Mouse (Mus musculus): ENCODE measurements around the gene Fam163b.

Fam163b gene

DNA sequence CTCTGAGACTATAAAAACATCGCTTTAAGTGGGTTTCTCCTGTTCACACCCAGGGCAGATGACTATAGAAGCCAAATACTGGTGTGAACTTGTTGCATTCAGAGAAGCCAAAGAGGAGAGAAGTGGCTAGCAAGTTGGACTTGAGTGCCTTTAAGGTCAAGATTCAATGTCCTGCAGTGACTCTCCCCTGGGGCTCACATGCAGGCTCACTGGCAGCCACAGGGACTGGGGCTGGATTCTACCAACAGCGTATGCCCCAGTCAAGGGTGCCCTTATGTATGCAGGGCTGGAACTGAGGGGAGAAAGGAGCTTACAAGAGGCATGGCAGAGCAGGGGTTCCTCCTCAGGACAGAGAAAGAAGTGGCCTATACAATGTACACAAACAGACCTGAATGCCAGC lies 22.5 kb downstream of the Fam163b start:
- DNase-seq (ENCODE audit: low read depth, low spot score) = no peak
- H3K36me3 ChIP-seq (ENCODE audit: control insufficient read depth, insufficient read depth, low read length, poor library complexity, severe bottlenecking) = no peaks in the 10 kb centered on the region
- H3K27me3 ChIP-seq (ENCODE audit: control insufficient read depth, insufficient read depth, low read length, poor library complexity, severe bottlenecking) = no peaks in the 10 kb centered on the region

- H3K27me3 ChIP-seq (ENCODE audit: control insufficient read depth, insufficient read depth, low read length, poor library complexity, severe bottlenecking) = no peaks in the 10 kb centered on the region
- no peaks in the 10 kb centered on the region for H3K36me3 ChIP-seq (ENCODE audit: control insufficient read depth, insufficient read depth, low read length, poor library complexity, severe bottlenecking)
- no peak for DNase-seq (ENCODE audit: low read depth, low spot score)
These were observed 23.8 kb downstream of the Fam163b start for GRCm38 (mm10) chr2:27118452-27118851.

GRCm38 (mm10) chr2:27114169-27114568 lies 28.1 kb downstream of the Fam163b start:
- no peak for DNase-seq (ENCODE audit: low read depth, low spot score)
- Histone ChIP-seq H3K36me3 (ENCODE audit: control insufficient read depth, insufficient read depth, low read length, poor library complexity, severe bottlenecking) (no peaks in the 10 kb centered on the region), H3K27me3 (ENCODE audit: control insufficient read depth, insufficient read depth, low read length, poor library complexity, severe bottlenecking) (no peaks in the 10 kb centered on the region)

DNA sequence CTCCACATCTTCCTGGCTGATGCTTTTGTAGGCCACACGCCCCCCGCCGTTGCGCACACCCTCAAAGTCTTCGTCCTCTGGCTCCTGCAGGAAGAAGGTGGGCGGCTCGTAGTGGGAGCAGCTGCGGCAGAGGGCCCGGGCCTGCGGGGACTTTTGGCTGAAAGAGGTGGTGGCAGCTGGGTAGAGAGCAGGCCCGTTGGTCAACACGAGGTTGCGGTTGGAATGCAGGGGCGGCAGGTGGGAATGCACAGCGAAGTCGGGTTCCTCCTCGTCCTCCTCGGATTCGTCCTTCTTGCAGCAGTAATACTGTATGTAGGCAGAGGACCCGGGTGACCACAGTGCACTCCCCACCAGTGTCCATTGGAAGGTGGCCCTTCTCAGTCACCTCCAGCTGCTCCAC lies 29.7 kb downstream of the Fam163b start:
- no peak for DNase-seq (ENCODE audit: low read depth, low spot score)
- no peaks in the 10 kb centered on the region for H3K27me3 ChIP-seq (ENCODE audit: control insufficient read depth, insufficient read depth, low read length, poor library complexity, severe bottlenecking)
- H3K36me3 ChIP-seq (ENCODE audit: control insufficient read depth, insufficient read depth, low read length, poor library complexity, severe bottlenecking) = no peaks in the 10 kb centered on the region

- H3K27me3 ChIP-seq (ENCODE audit: control insufficient read depth, insufficient read depth, low read length, poor library complexity, severe bottlenecking) = no peaks in the 10 kb centered on the region
- DNase-seq (ENCODE audit: low read depth, low spot score) = no peak
- H3K36me3 ChIP-seq (ENCODE audit: control insufficient read depth, insufficient read depth, low read length, poor library complexity, severe bottlenecking) = no peaks in the 10 kb centered on the region
These were observed 33.2 kb downstream of the Fam163b start for GRCm38 (mm10) chr2:27109052-27109451.

GRCm38 (mm10) chr2:27108144-27108543 lies 34.1 kb downstream of the Fam163b start:
- Histone ChIP-seq H3K27me3 (ENCODE audit: control insufficient read depth, insufficient read depth, low read length, poor library complexity, severe bottlenecking) (no peaks in the 10 kb centered on the region), H3K36me3 (ENCODE audit: control insufficient read depth, insufficient read depth, low read length, poor library complexity, severe bottlenecking) (no peaks in the 10 kb centered on the region)
- DNase-seq (ENCODE audit: low read depth, low spot score) = no peak

- Histone ChIP-seq H3K36me3 (ENCODE audit: control insufficient read depth, insufficient read depth, low read length, poor library complexity, severe bottlenecking) (no peaks in the 10 kb centered on the region), H3K27me3 (ENCODE audit: control insufficient read depth, insufficient read depth, low read length, poor library complexity, severe bottlenecking) (no peaks in the 10 kb centered on the region)
- no peak for DNase-seq (ENCODE audit: low read depth, low spot score)
These were observed 35.5 kb downstream of the Fam163b start for GRCm38 (mm10) chr2:27106816-27107215.

DNA sequence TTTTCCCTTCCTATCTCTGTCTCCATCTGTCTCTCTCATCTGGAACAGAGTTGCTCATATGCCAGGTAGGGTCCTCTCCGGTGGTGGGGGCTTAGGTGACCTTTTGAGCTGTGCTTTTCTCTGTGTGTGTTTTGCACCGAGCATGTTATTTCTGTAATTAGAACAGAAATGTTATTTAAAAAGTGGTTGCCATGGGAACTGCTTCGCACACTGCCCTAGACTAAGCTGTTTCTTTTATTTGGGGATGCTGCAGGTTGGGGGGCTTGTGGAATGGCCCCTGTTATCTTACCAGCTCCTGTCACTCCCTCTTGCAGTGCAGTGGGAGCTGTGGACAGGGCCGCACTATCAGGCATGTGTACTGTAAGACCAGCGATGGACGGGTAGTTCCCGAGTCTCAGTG lies 38.7 kb downstream of the Fam163b start:
- DNase-seq (ENCODE audit: low read depth, low spot score) = no peak
- H3K36me3 ChIP-seq (ENCODE audit: control insufficient read depth, insufficient read depth, low read length, poor library complexity, severe bottlenecking) = no peaks in the 10 kb centered on the region
- H3K27me3 ChIP-seq (ENCODE audit: control insufficient read depth, insufficient read depth, low read length, poor library complexity, severe bottlenecking) = no peaks in the 10 kb centered on the region

- no peaks in the 10 kb centered on the region for H3K27me3 ChIP-seq (ENCODE audit: control insufficient read depth, insufficient read depth, low read length, poor library complexity, severe bottlenecking)
- no peaks in the 10 kb centered on the region for H3K36me3 ChIP-seq (ENCODE audit: control insufficient read depth, insufficient read depth, low read length, poor library complexity, severe bottlenecking)
- peak; percentile 45 for DNase-seq (ENCODE audit: low read depth, low spot score)
These were observed 44.5 kb downstream of the Fam163b start for GRCm38 (mm10) chr2:27097776-27098175.

DNA sequence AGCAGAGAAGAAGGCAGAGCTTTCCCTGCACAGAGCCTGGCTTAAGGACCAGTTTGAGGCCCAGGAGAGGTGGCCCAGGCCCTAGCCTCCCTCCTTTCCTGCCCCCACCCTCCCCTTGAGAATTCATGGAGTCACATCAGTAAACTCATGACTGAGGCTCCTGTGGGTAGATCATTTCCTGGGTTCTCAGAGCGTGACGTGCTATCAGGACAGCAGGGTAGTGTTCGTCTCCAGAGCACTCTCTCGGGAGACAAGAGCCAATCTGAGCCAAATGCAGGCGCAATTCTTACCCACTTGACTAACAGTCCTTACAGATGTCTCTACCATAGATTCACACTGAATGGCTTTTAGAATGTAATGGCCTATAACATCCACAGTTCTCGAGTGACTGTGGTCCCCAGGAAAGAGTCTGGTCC lies 45.0 kb downstream of the Fam163b start:
- DNase-seq (ENCODE audit: low read depth, low spot score) = peak; percentile 68
- no peaks in the 10 kb centered on the region for H3K27me3 ChIP-seq (ENCODE audit: control insufficient read depth, insufficient read depth, low read length, poor library complexity, severe bottlenecking)
- no peaks in the 10 kb centered on the region for H3K36me3 ChIP-seq (ENCODE audit: control insufficient read depth, insufficient read depth, low read length, poor library complexity, severe bottlenecking)

DNA sequence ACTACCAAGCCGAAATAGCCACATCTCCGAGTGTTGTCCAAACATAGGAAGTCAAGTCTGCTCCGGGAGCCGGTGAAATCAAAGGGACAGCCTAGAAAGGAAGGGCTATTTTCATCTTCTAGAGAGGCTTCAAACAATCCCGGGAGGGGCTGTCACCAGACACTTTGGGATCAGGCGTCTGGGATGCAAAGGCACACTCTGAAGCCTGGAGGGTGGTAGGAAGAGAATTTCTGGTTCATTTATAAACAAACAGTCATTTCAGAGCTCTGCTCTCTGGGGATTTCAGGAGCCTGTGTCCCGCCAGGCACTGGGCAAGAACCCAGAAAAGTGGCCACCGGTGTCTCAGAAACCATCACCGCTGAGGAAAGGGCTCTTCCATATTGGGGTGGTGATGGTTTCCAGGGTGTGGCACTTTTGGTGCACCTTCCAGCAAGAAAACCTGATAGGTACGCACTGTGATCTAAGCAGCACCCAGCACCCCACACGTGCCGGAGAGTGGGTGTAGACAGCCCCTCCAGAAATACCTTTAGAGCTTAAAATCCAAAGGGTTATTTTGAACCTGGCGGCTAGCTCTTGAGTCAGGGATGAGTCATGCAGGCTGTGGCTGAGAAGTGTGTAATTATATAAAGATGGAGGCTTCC lies 45.8 kb downstream of the Fam163b start:
- Histone ChIP-seq H3K27me3 (ENCODE audit: control insufficient read depth, insufficient read depth, low read length, poor library complexity, severe bottlenecking) (no peaks in the 10 kb centered on the region), H3K36me3 (ENCODE audit: control insufficient read depth, insufficient read depth, low read length, poor library complexity, severe bottlenecking) (no peaks in the 10 kb centered on the region)
- DNase-seq (ENCODE audit: low read depth, low spot score) = no peak

GRCm38 (mm10) chr2:27095178-27095577 lies 47.1 kb downstream of the Fam163b start:
- DNase-seq (ENCODE audit: low read depth, low spot score) = no peak
- no peaks in the 10 kb centered on the region for H3K27me3 ChIP-seq (ENCODE audit: control insufficient read depth, insufficient read depth, low read length, poor library complexity, severe bottlenecking)
- H3K36me3 ChIP-seq (ENCODE audit: control insufficient read depth, insufficient read depth, low read length, poor library complexity, severe bottlenecking) = no peaks in the 10 kb centered on the region

- no peaks in the 10 kb centered on the region for H3K27me3 ChIP-seq (ENCODE audit: control insufficient read depth, insufficient read depth, low read length, poor library complexity, severe bottlenecking)
- H3K36me3 ChIP-seq (ENCODE audit: control insufficient read depth, insufficient read depth, low read length, poor library complexity, severe bottlenecking) = no peaks in the 10 kb centered on the region
- DNase-seq (ENCODE audit: low read depth, low spot score) = no peak
These were observed 53.1 kb downstream of the Fam163b start for GRCm38 (mm10) chr2:27089238-27089637.

DNA sequence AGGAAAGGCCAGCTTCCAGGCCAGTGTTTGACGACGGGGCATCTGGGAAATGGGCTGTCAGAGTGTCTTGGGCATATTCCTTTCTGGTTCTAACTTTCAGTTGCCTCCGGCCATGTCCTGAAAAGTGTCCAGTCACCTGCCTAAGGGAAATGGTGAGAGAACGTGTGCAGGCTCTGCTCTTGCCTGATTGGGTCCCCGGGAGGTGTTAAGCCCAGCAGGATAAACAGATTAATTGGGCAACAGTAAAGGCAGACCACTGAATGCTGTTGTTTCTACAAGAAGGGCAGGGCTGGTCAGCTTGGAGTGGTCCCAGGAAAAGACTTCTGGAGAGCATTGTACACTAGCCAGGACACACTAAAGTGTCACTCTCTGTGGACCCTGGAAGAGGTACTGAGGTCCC lies 53.6 kb downstream of the Fam163b start:
- no peak for DNase-seq (ENCODE audit: low read depth, low spot score)
- H3K36me3 ChIP-seq (ENCODE audit: control insufficient read depth, insufficient read depth, low read length, poor library complexity, severe bottlenecking) = no peaks in the 10 kb centered on the region
- H3K27me3 ChIP-seq (ENCODE audit: control insufficient read depth, insufficient read depth, low read length, poor library complexity, severe bottlenecking) = no peaks in the 10 kb centered on the region

DNA sequence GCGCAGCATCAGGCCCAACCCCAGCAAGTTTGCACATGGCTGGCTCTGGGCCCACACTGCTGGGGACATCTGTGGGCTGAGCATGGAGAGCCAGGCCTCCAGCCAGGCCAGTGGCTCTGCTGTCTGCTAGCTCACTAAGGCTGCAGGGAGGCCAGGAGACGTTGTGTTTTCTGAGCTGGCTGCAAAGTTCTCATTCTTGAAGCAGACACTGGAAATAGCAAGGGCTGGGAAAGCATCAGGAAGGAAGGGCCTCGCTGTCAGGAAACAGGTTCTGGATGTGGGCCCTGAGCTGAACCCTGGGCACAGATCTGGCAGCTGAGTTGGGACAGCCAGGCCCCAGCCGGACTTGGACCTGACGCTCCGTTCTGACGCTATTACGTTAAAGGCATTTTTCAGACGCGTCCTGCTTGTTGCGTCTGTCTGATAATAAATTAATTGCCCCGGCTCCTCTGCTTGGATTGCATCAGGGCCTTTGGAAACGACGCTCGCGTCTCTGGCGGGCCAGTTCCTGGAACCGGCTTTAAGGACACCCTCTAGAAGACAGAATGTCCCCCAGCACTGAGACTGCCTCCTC lies 54.1 kb downstream of the Fam163b start:
- H3K36me3 ChIP-seq (ENCODE audit: control insufficient read depth, insufficient read depth, low read length, poor library complexity, severe bottlenecking) = no peaks in the 10 kb centered on the region
- no peaks in the 10 kb centered on the region for H3K27me3 ChIP-seq (ENCODE audit: control insufficient read depth, insufficient read depth, low read length, poor library complexity, severe bottlenecking)
- no peak for DNase-seq (ENCODE audit: low read depth, low spot score)

GRCm38 (mm10) chr2:27087581-27087980 lies 54.7 kb downstream of the Fam163b start:
- no peak for DNase-seq (ENCODE audit: low read depth, low spot score)
- Histone ChIP-seq H3K36me3 (ENCODE audit: control insufficient read depth, insufficient read depth, low read length, poor library complexity, severe bottlenecking) (no peaks in the 10 kb centered on the region), H3K27me3 (ENCODE audit: control insufficient read depth, insufficient read depth, low read length, poor library complexity, severe bottlenecking) (no peaks in the 10 kb centered on the region)
